Mouse (Mus musculus) layer of hippocampus, adult 18-20 months (tissue): ENCODE data around the gene Pde3b. TPM values are rescaled to one million over a fixed set of nuclear protein-coding genes. Genes with fewer than 3 reads are reported as not detected.
"Not testable (repeated sequence)": the region's sequence is repeated elsewhere in the genome, so short reads cannot be mapped to it uniquely, and the experiment has no call there.

Experiments
- DNase-seq, 2 experiments: peaks; one replicate each; pipeline ENCODE4 v3.0.0; 2022; ENCODE audit warnings: low spot score in 2 of 2
- long read RNA-seq: library from polyadenylated mRNA; stranded (forward); transcript quantifications from one replicate; pipeline ENCODE4 v2.0.0, GENCODE M21; 2021
- total RNA-seq, 2 experiments: library from RNA; stranded (reverse); gene quantifications; 2 replicates each; pipeline ENCODE4 v1.2.3; 2021

Pde3b gene
- total RNA-seq, result 10 to 100 TPM in 1 of 2 experiments, 1 to 10 TPM in 1; 9.4 to 10.3 TPM
- long read RNA-seq, full-length matches to known transcripts, result 2 of 11 reads
- long read RNA-seq, partial matches to known transcripts, result 2 of 11 reads
- long read RNA-seq, other reads (novel, unspliced or antisense), result 7 of 11 reads

DNA sequence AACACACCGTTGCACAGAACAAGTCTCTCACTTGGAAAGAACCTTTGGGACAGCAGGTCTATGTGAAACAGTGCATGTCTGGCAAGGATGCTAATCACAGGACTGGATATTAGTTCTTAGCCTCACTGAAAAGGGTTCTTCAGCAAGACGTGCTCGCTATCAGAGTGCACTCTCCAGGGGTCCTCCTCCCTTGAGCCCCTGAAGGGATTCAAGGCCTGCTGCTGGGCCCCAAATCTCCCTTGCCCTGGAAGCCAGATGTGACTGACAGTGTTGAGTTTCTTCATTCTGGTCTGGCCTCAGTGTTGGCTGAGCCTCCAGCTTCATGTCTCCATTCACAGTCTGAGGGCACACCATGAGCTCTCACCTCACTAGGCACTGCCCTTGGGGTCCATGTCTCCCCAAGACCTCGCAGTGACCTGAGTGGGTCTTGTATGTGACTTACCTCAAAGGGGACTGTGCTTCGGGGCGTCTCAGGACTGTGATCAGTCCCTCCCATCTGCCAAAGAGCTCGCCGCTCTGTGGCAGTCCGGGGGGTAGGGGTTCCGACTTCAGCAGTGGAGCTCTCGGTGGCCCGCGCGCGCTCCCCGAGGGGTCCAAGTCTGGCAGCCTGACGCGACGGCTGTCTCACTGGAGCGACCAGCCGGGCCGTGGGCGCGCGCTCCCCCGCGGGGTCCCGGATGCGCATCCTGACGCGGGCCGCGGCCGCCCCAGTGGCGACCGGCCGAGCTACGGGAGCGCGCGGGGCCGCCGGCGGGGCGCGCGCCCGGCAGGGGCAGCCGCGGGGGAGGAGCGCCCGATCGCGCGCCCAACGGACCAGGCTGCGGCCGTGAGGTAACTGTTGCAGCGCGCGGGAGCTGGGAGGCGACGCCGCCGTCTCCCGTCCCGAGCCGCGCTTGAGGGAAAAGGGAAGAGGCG is at the start of gene Pde3b:
Gene Pde3b (plus strand): TSS at position 861 of the 915 bp plus-strand sequence.
- DNase-seq, result peak; percentile 11 to 39

DNA sequence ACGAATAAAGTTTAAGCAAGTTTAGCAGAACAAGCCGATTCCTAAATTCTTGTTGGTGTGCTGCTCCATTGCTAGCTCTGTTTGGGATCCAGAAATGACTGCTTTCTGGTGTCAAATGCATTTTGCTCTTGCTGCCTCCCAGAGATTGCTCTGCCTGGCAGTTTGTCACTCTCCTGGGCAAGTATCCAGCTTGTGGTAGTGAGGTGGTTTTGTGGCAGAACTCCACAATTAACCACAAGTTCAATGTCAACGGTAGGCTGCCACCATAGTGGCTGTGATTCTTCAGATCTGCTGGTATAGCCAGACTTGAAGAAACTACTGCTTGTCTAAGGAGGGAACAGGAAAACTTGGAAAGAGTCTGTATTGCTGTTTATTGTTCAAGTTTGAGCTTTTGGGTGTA is 13.0 kb upstream of the Pde3b start:
- DNase-seq, result peak; percentile 13 to 44

DNA sequence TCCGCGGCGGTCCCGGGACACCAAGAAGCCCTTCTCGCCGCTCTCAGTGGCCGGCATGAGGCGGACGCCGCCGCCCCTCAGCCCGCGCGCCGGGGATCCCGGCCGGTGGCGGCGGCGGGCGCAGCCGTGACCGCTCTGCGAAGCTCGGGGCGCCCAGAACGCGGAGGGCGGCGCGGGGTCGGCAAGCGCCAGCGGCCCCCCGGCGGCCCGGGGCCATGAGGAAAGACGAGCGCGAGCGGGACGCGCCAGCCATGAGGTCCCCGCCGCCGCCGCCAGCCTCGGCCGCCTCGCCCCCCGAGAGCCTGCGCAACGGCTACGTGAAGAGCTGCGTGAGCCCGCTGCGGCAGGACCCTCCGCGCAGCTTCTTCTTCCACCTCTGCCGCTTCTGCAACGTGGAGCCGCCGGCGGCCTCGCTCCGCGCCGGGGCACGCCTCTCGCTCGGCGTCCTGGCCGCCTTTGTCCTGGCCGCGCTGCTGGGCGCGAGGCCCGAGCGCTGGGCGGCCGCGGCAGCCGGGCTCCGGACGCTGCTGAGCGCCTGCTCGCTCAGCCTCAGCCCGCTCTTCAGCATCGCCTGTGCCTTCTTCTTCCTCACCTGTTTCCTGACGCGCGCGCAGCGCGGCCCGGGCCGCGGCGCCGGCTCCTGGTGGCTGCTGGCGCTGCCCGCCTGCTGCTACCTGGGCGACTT is 397 bp downstream of the Pde3b start:
- DNase-seq, result peak; percentile 31 to 56

- peak; percentile 23 to 42 for DNase-seq
Measured at GRCm38 (mm10) chr7:114416021-114416845, 1.2 kb downstream of the Pde3b start.

GRCm38 (mm10) chr7:114419331-114419730 is 4.2 kb downstream of the Pde3b start:
- not testable (repeated sequence) for DNase-seq

- DNase-seq, result no peak
Measured at GRCm38 (mm10) chr7:114420918-114421317, 5.8 kb downstream of the Pde3b start.

DNA sequence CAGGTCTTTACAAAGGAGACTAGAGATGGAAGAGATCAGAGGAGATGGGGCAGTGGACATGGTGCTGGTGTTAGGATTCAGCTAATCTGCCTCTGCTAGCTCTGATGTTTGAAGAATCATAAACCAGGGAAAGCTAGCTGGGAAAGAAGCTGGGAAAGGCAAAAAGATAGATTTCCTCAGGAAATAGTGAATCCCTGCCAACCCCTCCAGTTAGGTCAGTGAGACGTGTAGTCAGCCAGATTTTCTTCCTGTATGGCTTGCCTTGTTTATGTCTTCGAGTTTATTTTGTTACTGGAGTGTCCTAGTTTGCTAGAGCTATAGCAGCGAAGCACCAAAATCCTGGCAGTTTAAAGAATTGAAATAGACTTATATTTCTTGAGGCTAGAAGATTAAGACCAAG is 7.1 kb downstream of the Pde3b start:
- DNase-seq, result no peak

DNA sequence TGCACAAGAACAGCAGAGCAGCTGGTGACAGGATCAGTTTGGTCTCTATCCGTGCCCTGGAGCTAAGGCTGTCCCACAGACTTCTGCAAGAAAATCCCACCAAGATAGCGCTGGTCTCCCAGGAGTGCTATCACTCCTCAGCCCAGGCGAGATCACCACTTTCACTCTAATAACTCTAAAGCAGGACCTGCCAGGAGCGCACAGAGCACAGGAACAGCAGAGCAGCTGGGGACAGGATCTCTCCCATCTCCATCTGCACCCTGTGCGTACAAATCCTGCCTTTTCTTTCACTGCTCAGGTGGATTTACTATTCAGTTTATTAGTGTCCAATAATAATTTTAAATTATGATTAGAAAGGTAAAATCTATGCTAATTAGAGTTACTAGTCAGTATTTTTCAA is 14.7 kb downstream of the Pde3b start:
- DNase-seq, result no peak

- no peak for DNase-seq
Measured at GRCm38 (mm10) chr7:114431966-114432365, 16.9 kb downstream of the Pde3b start.

- no peak for DNase-seq
Measured at GRCm38 (mm10) chr7:114439726-114440125, 24.6 kb downstream of the Pde3b start.

DNA sequence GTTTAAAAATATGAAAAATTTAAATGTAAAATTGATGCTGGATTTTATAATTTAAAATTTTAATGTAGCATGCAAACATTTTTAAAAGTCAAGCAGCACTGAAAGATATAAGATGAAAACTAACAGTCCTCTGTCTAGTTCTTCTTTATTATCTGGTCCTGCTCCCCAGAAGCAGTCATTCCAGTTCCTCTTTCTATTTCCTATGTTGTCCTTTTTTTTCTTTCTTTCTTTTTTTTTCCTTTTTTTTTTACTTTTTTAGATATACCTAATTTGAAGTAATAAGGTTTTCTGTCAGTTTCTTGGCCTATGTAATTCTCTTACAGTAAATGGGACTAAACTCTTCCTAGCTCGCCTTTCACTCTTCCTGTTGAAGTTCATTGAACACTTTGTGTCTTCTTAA is 25.4 kb downstream of the Pde3b start:
- no peak for DNase-seq

DNA sequence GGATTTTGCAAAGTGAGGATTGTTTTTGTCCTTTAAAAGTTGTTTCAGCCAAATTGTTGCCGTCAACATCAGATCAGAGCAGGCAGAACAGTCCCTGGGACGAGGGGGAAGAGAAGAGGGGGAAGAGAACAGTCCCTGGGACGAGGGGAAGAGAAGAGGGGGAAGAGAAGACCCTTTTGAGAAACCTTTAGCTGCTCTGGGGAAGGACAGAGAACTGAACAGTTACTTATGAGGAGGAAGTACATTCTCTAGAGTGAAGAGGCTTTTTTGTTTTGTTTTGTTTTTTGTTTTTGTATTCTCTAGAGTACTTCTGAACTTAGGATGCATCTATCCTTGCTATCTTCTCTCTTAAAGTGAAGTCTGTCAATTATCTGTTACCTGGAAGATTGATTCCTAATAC is 37.8 kb downstream of the Pde3b start:
- no peak for DNase-seq

- DNase-seq, result no peak
Measured at GRCm38 (mm10) chr7:114453300-114453990, 38.4 kb downstream of the Pde3b start.

DNA sequence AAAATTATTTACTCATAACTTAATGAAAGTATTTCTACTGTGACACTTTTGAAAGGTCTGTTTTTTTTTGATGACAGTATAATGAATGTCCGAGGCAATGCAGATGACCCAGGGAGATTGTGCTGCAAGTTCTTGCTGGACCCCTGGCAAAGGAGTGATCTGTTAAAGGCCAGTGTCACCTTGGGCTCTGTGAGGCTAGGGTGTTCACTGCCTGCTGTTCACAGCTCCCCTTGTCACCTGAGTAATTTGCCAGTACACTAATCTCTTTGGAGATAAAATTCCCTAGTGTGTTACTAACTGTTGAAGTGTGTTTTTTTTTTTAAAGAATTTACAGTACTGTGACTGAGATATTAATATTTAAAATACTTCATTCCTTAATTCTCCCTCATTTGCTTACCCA is 39.8 kb downstream of the Pde3b start:
- no peak for DNase-seq

DNA sequence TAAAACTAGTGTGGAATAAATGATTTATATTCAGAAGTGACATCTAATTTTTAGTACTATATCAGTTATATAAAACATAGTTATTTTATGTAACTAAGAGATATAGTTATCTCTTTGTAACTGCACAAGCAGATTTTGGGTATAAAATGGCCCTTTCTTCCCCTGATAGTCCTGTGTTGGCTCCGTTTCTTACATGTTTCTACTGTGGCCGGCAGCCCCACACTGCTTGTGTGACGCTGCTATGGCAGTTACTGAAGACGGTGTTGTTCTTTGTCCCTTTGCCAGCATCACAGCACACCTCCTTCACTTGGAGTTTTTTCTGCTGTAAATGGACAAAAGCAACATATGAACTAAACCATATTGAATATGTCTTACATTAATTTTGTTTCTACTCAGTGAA is 41.8 kb downstream of the Pde3b start:
- no peak for DNase-seq

GRCm38 (mm10) chr7:114459909-114460308 is 44.8 kb downstream of the Pde3b start:
- DNase-seq, result no peak

- no peak for DNase-seq
Measured at GRCm38 (mm10) chr7:114461727-114462126, 46.6 kb downstream of the Pde3b start.

GRCm38 (mm10) chr7:114466358-114466757 is 51.3 kb downstream of the Pde3b start:
- no peak for DNase-seq

- DNase-seq, result no peak
Measured at GRCm38 (mm10) chr7:114472471-114472870, 57.4 kb downstream of the Pde3b start.

DNA sequence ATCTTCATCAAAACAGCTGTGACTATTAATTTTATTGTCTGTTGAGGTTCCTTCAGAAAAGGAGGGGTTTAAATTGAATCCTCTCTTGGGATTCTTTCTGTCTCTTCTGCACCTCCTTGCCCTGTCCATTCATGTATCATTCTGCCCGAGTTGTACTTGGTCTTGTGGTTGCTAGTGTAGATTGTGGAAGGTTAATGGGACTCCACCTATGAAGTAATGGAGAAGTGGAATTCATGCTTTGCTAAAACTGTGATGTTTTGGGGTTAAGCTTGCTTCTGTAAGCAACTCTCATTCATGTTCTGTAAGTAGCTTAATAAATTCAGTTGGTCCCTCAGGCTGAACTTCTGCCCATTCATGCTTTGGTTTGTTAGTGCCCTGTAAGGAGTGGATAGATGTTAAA is 59.8 kb downstream of the Pde3b start:
- DNase-seq, result no peak

DNA sequence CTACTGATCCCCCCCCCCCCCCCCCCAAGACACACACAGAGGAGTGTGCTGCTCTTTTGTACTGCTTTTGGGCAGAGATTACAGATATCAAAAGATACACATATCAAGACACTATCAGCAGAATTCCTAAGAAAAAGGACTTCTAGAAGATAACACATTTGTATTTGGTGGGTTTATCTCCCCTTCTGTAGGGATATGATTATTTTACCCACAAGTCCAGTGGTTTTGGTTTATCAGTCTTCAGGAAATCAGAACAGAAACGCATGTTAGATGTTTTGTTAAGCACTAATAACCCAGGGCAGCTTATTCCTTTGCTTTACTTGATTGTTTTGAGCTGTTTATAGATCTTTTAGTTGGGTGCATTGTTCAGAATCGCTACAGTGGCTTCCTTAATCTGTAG is 62.8 kb downstream of the Pde3b start:
- DNase-seq, result no peak
